Mouse (Mus musculus) myocyte (in vitro differentiated cells): Measurements from ENCODE around the gene Tctex1d4. TPM values are rescaled to one million over a fixed set of nuclear protein-coding genes. Genes with fewer than 3 reads are reported as not detected.
A peak's percentile ranks its signal among the peaks of the same experiment; 100 is the strongest.

Source experiments
- H3K27me3 ChIP-seq: one replicate; pipeline ENCODE4 v1.6.1; 2011; ENCODE audit not compliant: control insufficient read depth, insufficient read depth, insufficient read length
- H3K36me3 ChIP-seq: one replicate; pipeline ENCODE4 v1.6.1; 2011; ENCODE audit not compliant: control insufficient read depth, insufficient read depth
- H3K4me2 ChIP-seq: one replicate; pipeline ENCODE4 v1.6.1; 2011; ENCODE audit warnings: low read depth, control low read depth
- H3K4me3 ChIP-seq: one replicate; pipeline ENCODE4 v1.5.1; 2011; ENCODE audit warnings: mild to moderate bottlenecking, control low read depth, moderate library complexity
- H3K79me2 ChIP-seq: one replicate; pipeline ENCODE4 v1.6.1; 2011; ENCODE audit not compliant: control insufficient read depth, insufficient read depth
- H3ac ChIP-seq: one replicate; pipeline ENCODE4 v1.6.1; 2011; ENCODE audit not compliant: control insufficient read depth, insufficient read length
- CEBPB ChIP-seq: IDR thresholded peaks from 2 replicates; pipeline ENCODE4 v1.6.1; 2011; ENCODE audit warnings: mild to moderate bottlenecking, moderate library complexity; ENCODE audit not compliant: poor library complexity, insufficient read depth, severe bottlenecking
- E2F4 ChIP-seq: IDR thresholded peaks from one replicate; pipeline ENCODE4 v1.6.1; 2011; ENCODE audit warnings: mild to moderate bottlenecking, control low read depth, moderate library complexity; ENCODE audit not compliant: insufficient read depth
- MAX ChIP-seq: IDR thresholded peaks from one replicate; pipeline ENCODE4 v1.6.1; 2011; ENCODE audit warnings: low read depth, mild to moderate bottlenecking, control low read depth
- MYOD1 ChIP-seq, 3 experiments: IDR thresholded peaks; one replicate each; pipeline ENCODE4 v1.6.1; 2011; ENCODE audit warnings: control low read depth in 2 of 3, low read depth in 2 of 3, mild to moderate bottlenecking in 2 of 3, moderate library complexity in 1 of 3; ENCODE audit not compliant: insufficient read length in 2 of 3, control insufficient read depth in 1 of 3
- MYOG ChIP-seq, 3 experiments: IDR thresholded peaks; one replicate each; pipeline ENCODE4 v1.6.1; 2011; ENCODE audit warnings: control low read depth in 2 of 3, low read depth in 2 of 3, mild to moderate bottlenecking in 2 of 3; ENCODE audit not compliant: insufficient read length in 2 of 3, control insufficient read depth in 1 of 3, insufficient read depth in 1 of 3
- POLR2A ChIP-seq: IDR thresholded peaks from one replicate; pipeline ENCODE4 v1.6.1; 2011; ENCODE audit warnings: low read depth, mild to moderate bottlenecking, control low read depth, moderate library complexity; ENCODE audit not compliant: insufficient read length
- POLR2AphosphoS2 ChIP-seq: IDR thresholded peaks from one replicate; pipeline ENCODE4 v1.6.1; 2011; ENCODE audit warnings: low read depth, control low read depth; ENCODE audit not compliant: insufficient read length
- REST ChIP-seq: IDR thresholded peaks from one replicate; pipeline ENCODE4 v1.6.1; 2011; ENCODE audit warnings: mild to moderate bottlenecking, control low read depth, moderate library complexity; ENCODE audit not compliant: insufficient read depth, insufficient read length
- SRF ChIP-seq: IDR thresholded peaks from one replicate; pipeline ENCODE4 v1.6.1; 2011; ENCODE audit warnings: low read depth; ENCODE audit not compliant: control insufficient read depth, insufficient read length
- TCF12 ChIP-seq: IDR thresholded peaks from one replicate; pipeline ENCODE4 v1.6.1; 2011; ENCODE audit warnings: mild to moderate bottlenecking, control low read depth; ENCODE audit not compliant: poor library complexity, insufficient read depth, severe bottlenecking
- TCF3 ChIP-seq: IDR thresholded peaks from one replicate; pipeline ENCODE4 v1.6.1; 2011; ENCODE audit warnings: low read depth, control low read depth; ENCODE audit not compliant: insufficient read length
- USF1 ChIP-seq: IDR thresholded peaks from one replicate; pipeline ENCODE4 v1.6.1; 2011; ENCODE audit warnings: low read depth, mild to moderate bottlenecking, control low read depth, moderate library complexity
- polyA plus RNA-seq: library from polyadenylated mRNA; unstranded; fragments of >200 nt; fragmentation: generic; extraction: Trizol; gene quantifications from one replicate; pipeline ENCODE4 v1.2.1, GENCODE M21; 2012; ENCODE audit warnings: missing spikeins

Tctex1d4 gene
- polyA plus RNA-seq, 1 experiment: 0.18 TPM

DNA sequence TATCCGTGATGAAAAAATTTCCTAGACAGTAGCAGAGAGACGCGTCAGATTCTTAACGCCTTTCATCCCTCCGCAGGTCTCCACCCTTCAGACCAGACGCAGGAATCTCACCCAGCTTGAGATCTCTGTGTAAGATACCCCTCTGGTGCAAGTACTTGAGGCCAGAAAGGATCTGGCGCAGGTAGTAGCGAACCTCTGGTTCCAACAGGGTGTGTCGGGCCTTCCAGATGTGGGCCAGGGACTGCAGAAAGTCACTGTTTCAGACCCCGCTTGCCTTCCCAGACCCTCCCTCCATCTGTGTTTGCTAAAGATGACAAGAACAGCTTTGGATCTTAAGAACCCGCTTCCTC is 6.2 kb downstream of the Tctex1d4 start:
- H3K4me2 ChIP-seq: peak overlapping the region; percentile 73
- peaks cover 9% of the 10 kb centered on the region for H3K36me3 ChIP-seq
- peak overlapping the region; percentile 60 for H3ac ChIP-seq
- H3K4me3 ChIP-seq: peak overlapping the region; percentile 62
- H3K79me2 ChIP-seq: peaks cover 12% of the 10 kb centered on the region
- no peaks in the 10 kb centered on the region for H3K27me3 ChIP-seq
- TF ChIP-seq TCF3 (no peak), MYOG (IDR thresholded peaks at IDR 0.05; ENCODE audit: control insufficient read depth in 1 of 3, insufficient read depth in 1 of 3, insufficient read length in 2 of 3, low read depth in 2 of 3) (no peak), SRF (no peak), POLR2A (no peak), CEBPB (no peak), POLR2AphosphoS2 (no peak), MAX (no peak), USF1 (no peak)

GRCm38 (mm10) chr4:117133366-117133796 is 6.8 kb downstream of the Tctex1d4 start:
- H3K36me3 ChIP-seq: peaks cover 8% of the 10 kb centered on the region
- H3K79me2 ChIP-seq: peaks cover 12% of the 10 kb centered on the region
- H3K27me3 ChIP-seq: no peaks in the 10 kb centered on the region
- H3ac ChIP-seq: peak overlapping the region; percentile 60
- H3K4me3 ChIP-seq: peak overlapping the region; percentile 62
- peak overlapping the region; percentile 73 for H3K4me2 ChIP-seq
- TF ChIP-seq E2F4 (no peak), MYOG (IDR thresholded peaks at IDR 0.05; ENCODE audit: control insufficient read depth in 1 of 3, insufficient read depth in 1 of 3, insufficient read length in 2 of 3, low read depth in 2 of 3) (no peak), MYOD1 (IDR thresholded peaks at IDR 0.05; ENCODE audit: control insufficient read depth in 1 of 3, insufficient read length in 2 of 3, low read depth in 2 of 3) (no peak), MAX (no peak), TCF12 (no peak), USF1 (no peak)

DNA sequence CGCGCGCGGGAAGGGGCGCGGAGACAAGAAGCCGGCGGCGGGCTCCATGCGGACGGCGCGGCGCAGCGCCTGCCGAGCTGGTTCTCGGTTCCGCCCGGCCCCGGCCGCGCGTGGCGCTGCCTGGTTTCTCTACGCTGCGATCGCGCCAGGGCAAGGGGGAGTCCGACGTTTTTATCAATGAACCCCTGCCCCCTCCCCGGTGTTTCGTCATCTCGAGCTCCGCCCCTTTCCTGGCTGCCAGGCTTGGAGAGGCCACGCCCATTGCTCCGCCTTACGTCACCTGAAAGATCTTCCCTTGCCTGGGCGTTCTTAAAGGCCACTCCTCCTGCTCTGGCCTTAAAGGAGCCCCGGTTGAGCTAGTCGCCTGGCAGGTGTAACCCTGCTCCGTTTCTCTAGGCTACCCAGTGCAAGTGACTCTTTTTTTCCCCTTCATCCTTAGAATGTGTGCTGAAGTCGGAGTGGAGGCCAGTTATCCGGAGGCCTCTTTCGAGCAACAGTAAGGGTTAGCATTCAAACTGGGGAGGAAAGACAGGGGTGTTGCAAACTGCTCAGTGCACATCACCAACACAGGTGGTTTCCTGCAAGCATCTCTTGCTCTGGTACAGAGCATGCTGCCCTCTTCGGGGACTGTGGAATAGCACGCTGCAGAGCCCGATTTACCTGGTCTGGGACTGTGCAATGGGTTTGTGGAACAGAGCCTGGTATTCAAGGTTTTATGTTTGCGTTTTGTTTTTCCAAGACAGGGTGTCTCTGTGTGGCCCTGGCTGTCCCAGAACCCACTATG is 7.4 kb downstream of the Tctex1d4 start, which contains the start of gene Plk3:
Plk3 (minus strand) TSS at position 147 of the 784 bp plus-strand sequence.
- H3K36me3 ChIP-seq: peaks cover 5% of the 10 kb centered on the region
- peak; percentile 94 for TF ChIP-seq POLR2AphosphoS2
- TF ChIP-seq TCF12: no peak
- TF ChIP-seq POLR2A: peak; percentile 96
- TF ChIP-seq E2F4: no peak
- TF ChIP-seq MYOD1 (IDR thresholded peaks at IDR 0.05; ENCODE audit: control insufficient read depth in 1 of 3, insufficient read length in 2 of 3, low read depth in 2 of 3): peak in 1 of 3 experiments; percentile 16
- TF ChIP-seq REST: no peak
- peak; percentile 73 for TF ChIP-seq CEBPB
- H3ac ChIP-seq: peak within 1 kb of the TSS; percentile 60

DNA sequence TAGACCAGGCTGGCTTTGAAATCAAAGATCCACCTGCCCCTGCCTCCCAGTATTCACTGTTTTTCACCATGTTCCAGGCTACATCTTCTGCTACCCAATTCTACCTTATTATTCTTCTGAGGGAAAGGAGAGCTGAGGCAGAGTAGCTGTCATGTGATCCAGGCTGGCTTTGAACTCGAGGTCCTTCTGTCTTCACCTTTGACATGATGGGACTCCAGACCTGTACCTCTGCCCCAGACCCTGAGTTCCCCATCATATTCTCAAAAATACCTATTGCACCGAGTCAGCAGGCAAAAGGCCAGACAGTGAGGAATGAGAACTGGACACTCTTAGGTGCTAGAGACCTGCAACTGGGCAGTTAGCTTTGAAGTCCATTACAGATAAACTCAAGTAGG is 8.0 kb downstream of the Tctex1d4 start:
- Histone ChIP-seq H3K27me3 (no peaks in the 10 kb centered on the region), H3ac (no peak overlapping the region), H3K4me2 (no peak overlapping the region), H3K79me2 (peaks cover 12% of the 10 kb centered on the region), H3K4me3 (no peak overlapping the region), H3K36me3 (peaks cover 5% of the 10 kb centered on the region)
- no peak for TF ChIP-seq E2F4
- no peak for TF ChIP-seq REST
- no peak for TF ChIP-seq TCF12

More for the DNA sequence above, 7.4 kb downstream of the Tctex1d4 start, which contains the start of gene Plk3:
- Histone ChIP-seq H3K4me3 (peak within 1 kb of the TSS; percentile 62), H3K27me3 (no peaks in the 10 kb centered on the region), H3K79me2 (peaks cover 12% of the 10 kb centered on the region), H3K4me2 (peak within 1 kb of the TSS; percentile 73)

DNA sequence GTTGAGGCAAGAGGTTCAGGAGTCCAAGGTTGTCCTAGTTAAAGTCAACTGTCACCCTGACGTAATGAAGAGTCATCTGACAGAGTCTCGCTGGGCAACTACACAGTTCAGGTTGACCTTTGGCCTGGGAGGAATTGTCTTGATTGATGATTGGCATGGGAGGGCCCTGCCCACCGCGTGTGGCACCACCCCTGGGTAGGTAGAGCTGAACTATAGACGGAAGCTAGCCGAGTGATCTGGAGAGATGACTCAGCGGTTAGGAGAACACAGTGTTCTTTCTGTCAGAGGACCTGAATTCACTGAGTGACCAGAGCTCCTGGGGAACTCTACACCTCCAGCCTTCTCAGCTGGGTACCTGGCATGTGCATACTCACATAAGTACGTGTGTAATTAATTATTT is 9.4 kb downstream of the Tctex1d4 start:
- Histone ChIP-seq H3K4me3 (no peak overlapping the region), H3K27me3 (no peaks in the 10 kb centered on the region), H3K36me3 (no peaks in the 10 kb centered on the region), H3K4me2 (peak overlapping the region; percentile 1), H3ac (no peak overlapping the region), H3K79me2 (peaks cover 12% of the 10 kb centered on the region)
- no peak for TF ChIP-seq USF1
- TF ChIP-seq REST: no peak
- TF ChIP-seq MAX: no peak
